Mouse (Mus musculus): ENCODE results near the gene Fras1. TPM values are rescaled to one million over a fixed set of nuclear protein-coding genes. Genes with fewer than 3 reads are reported as not detected.

The Fras1 gene
- total and polyA plus RNA-seq, 3 experiments = 2.1 to 5.8 (median 5.4) TPM

DNA sequence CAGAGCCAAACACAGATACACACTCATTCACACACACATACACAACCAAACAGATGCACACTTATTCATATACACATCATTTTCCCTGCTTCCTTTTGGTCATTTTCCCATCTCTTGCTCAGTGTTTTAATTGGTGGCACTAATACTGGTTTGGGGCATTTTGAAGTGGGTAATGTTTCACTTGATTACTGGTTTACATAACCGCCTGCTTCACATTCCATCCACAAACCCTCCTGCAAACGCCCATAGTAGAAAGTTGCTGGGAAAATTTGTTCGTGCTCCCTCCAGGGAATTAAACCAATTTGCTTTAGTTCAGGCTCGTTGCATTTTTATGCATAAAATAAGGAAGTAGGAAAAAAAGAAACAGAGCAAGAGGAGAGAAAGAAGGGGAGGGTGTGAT is 200.8 kb downstream of the Fras1 start:
- Histone ChIP-seq H3K4me1 (ENCODE audit: control insufficient read depth in 1 of 2, insufficient read depth in 2 of 2) (peaks cover 7 to 8% of the 10 kb centered on the region in 2 experiments), H3K9ac (ENCODE audit: insufficient read depth, low read depth) (no peak overlapping the region), H3K27me3 (replicated peaks) (no peaks in the 10 kb centered on the region), H3K9me3 (replicated peaks; ENCODE audit: low read length) (peaks cover 5% of the 10 kb centered on the region), H3K4me3 (replicated peaks in 1 of 3; ENCODE audit: low read depth in 2 of 3, low read length in 2 of 3, poor library complexity in 1 of 3) (no peak overlapping the region), H3K79me2 (replicated peaks; ENCODE audit: control insufficient read depth, extremely low read depth, insufficient read depth, poor library complexity, severe bottlenecking) (no peaks in the 10 kb centered on the region), H3K36me3 (replicated peaks in 1 of 2; ENCODE audit: control insufficient read depth in 1 of 2, insufficient read depth in 1 of 2, low read length in 1 of 2) (peaks cover 5 to 27% of the 10 kb centered on the region in 2 experiments), H3K4me2 (ENCODE audit: insufficient read depth, low read depth, poor library complexity, severe bottlenecking) (no peak overlapping the region; the same call in 1 of the 2 replicates), H3K27ac (ENCODE audit: insufficient read depth, low read depth) (no peak overlapping the region)
- in situ Hi-C loops (cut with MboI; ENCODE audit: low pct_ligation_motif_present, low pct_unique_long_range_greater_than_20kb, low sequenced_read_pairs) = no loop called here
- TF ChIP-seq GABPA (IDR thresholded peaks at IDR 0.05; ENCODE audit: insufficient replicate concordance, low read depth, low read length) (no peak), EP300 (IDR thresholded peaks at IDR 0.05; ENCODE audit: low read length) (peak; percentile 40; the same call in 1 of the 2 replicates), JUND (conservative IDR thresholded peaks at IDR 0.05; ENCODE audit: low read depth, low read length) (no peak)
- dilution Hi-C loops (cut with MboI; ENCODE audit: extremely low pct_ligation_motif_present, extremely low pct_unique_long_range_greater_than_20kb, low sequenced_read_pairs) = no loop called here
- peak; percentile 34 for DNase-seq (ENCODE audit: extremely low read depth)

DNA sequence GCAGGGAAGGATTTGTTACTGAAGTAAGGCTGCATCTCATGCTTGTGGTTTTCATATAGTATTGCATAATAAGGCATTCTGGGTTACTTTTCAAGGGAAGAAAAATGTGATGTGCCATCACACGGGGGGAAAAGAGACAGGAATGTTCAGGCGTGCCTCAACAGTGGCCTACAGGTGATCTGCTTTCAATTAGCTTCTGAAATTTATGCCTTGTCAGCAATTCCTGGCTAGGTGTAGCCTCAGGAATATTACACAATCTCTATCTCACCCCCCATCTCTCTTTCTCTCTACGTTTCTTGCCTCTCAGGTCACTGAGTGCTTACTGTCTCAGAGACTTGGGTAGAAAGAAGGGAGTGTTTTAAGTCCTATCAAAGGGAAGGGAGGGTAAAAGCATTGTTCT is 204.9 kb downstream of the Fras1 start:
- no peak overlapping the region for H3K4me2 ChIP-seq (ENCODE audit: insufficient read depth, low read depth, poor library complexity, severe bottlenecking)
- TF ChIP-seq USF2 (conservative IDR thresholded peaks at IDR 0.05; ENCODE audit: low read depth, low read length) (no peak), MAX (IDR thresholded peaks at IDR 0.05; ENCODE audit: low read length) (no peak), HCFC1 (IDR thresholded peaks at IDR 0.05; ENCODE audit: low read depth, low read length) (no peak), MYC (IDR thresholded peaks at IDR 0.05; ENCODE audit: low read depth, low read length) (no peak), MAFK (IDR thresholded peaks at IDR 0.05; ENCODE audit: insufficient replicate concordance, low read length) (peak; percentile 81)
- dilution Hi-C loops (cut with MboI; ENCODE audit: extremely low pct_ligation_motif_present, extremely low pct_unique_long_range_greater_than_20kb, low sequenced_read_pairs) = no loop called here
- no peak for DNase-seq (ENCODE audit: extremely low read depth)
- H3K79me2 ChIP-seq (replicated peaks; ENCODE audit: control insufficient read depth, extremely low read depth, insufficient read depth, poor library complexity, severe bottlenecking) = no peaks in the 10 kb centered on the region
- peaks cover 7 to 8% of the 10 kb centered on the region in 2 experiments for H3K4me1 ChIP-seq (ENCODE audit: control insufficient read depth in 1 of 2, insufficient read depth in 2 of 2)
- in situ Hi-C loops (cut with MboI; ENCODE audit: low pct_ligation_motif_present, low pct_unique_long_range_greater_than_20kb, low sequenced_read_pairs) = no loop called here
- H3K27me3 ChIP-seq (replicated peaks) = no peaks in the 10 kb centered on the region
- H3K4me3 ChIP-seq (replicated peaks in 1 of 3; ENCODE audit: low read depth in 2 of 3, low read length in 2 of 3, poor library complexity in 1 of 3) = no peak overlapping the region
- no peak overlapping the region for H3K9ac ChIP-seq (ENCODE audit: insufficient read depth, low read depth)
- H3K9me3 ChIP-seq (replicated peaks; ENCODE audit: low read length) = peaks cover 5% of the 10 kb centered on the region
- H3K27ac ChIP-seq (ENCODE audit: insufficient read depth, low read depth) = no peak overlapping the region
- peaks cover 5 to 21% of the 10 kb centered on the region in 2 experiments for H3K36me3 ChIP-seq (replicated peaks in 1 of 2; ENCODE audit: control insufficient read depth in 1 of 2, insufficient read depth in 1 of 2, low read length in 1 of 2)

DNA sequence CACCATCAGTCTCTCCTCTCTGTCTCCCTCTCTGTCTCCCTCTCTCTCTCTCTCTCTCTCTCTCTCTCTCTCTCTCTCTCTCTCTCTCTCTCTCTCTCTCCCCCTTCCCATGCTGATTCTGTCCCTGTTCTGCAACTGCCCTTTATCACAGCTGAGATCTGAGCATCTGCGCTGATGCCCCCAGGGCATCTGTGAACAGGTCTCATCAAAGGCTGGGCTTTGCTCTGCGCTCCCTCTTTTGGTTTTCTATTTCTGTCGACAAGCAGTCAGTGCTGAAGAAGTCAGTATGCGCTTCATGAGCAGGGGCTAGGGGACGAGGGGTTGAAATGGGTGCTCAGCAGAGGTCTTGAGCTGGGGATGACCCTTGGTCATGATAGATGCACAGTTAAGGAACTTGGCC is 206.2 kb downstream of the Fras1 start:
- dilution Hi-C loops (cut with MboI; ENCODE audit: extremely low pct_ligation_motif_present, extremely low pct_unique_long_range_greater_than_20kb, low sequenced_read_pairs) (no loop called here), in situ Hi-C loops (cut with MboI; ENCODE audit: low pct_ligation_motif_present, low pct_unique_long_range_greater_than_20kb, low sequenced_read_pairs) (no loop called here)
- Histone ChIP-seq H3K9ac (ENCODE audit: insufficient read depth, low read depth) (no peak overlapping the region), H3K27ac (ENCODE audit: insufficient read depth, low read depth) (no peak overlapping the region), H3K4me3 (replicated peaks in 1 of 3; ENCODE audit: low read depth in 2 of 3, low read length in 2 of 3, poor library complexity in 1 of 3) (no peak overlapping the region), H3K36me3 (replicated peaks in 1 of 2; ENCODE audit: control insufficient read depth in 1 of 2, insufficient read depth in 1 of 2, low read length in 1 of 2) (peaks cover 2 to 20% of the 10 kb centered on the region in 2 experiments), H3K27me3 (replicated peaks) (no peaks in the 10 kb centered on the region), H3K4me2 (ENCODE audit: insufficient read depth, low read depth, poor library complexity, severe bottlenecking) (no peak overlapping the region), H3K4me1 (ENCODE audit: control insufficient read depth in 1 of 2, insufficient read depth in 2 of 2) (peaks cover 0 to 2% of the 10 kb centered on the region in 2 experiments; a peak in 1 of 4 replicates), H3K79me2 (replicated peaks; ENCODE audit: control insufficient read depth, extremely low read depth, insufficient read depth, poor library complexity, severe bottlenecking) (no peaks in the 10 kb centered on the region), H3K9me3 (replicated peaks; ENCODE audit: low read length) (peaks cover 5% of the 10 kb centered on the region)
- TF ChIP-seq USF1 (IDR thresholded peaks at IDR 0.05; ENCODE audit: low read depth, low read length) (no peak), ZKSCAN1 (IDR thresholded peaks at IDR 0.05; ENCODE audit: borderline replicate concordance, low read depth, low read length) (no peak), MAX (IDR thresholded peaks at IDR 0.05; ENCODE audit: low read length) (no peak), UBTF (IDR thresholded peaks at IDR 0.05; ENCODE audit: low read depth, low read length) (no peak), ELF1 (IDR thresholded peaks at IDR 0.05; ENCODE audit: low read depth, low read length) (no peak), ZC3H11A (IDR thresholded peaks at IDR 0.05; ENCODE audit: low read depth, low read length) (no peak), TCF12 (IDR thresholded peaks at IDR 0.05; ENCODE audit: low read depth, low read length) (no peak), MEF2A (IDR thresholded peaks at IDR 0.05; ENCODE audit: borderline replicate concordance, low read depth, low read length) (no peak), NRF1 (IDR thresholded peaks at IDR 0.05; ENCODE audit: low read depth, low read length) (no peak), POLR2A (IDR thresholded peaks at IDR 0.05; ENCODE audit: low read depth, low read length) (no peak)
- DNase-seq (ENCODE audit: extremely low read depth) = no peak
